Mouse (Mus musculus) layer of hippocampus, adult 8-10 months (tissue): ENCODE measurements around the gene Ghr. TPM values are rescaled to one million over a fixed set of nuclear protein-coding genes. Genes with fewer than 3 reads are reported as not detected.

ENCODE experiments used
- DNase-seq, 2 experiments: peaks; one replicate each; pipeline ENCODE4 v3.0.0; 2022; ENCODE audit warnings: low spot score in 2 of 2
- total RNA-seq, 4 experiments: library from RNA; stranded (reverse); gene quantifications; 2 replicates each; pipeline ENCODE4 v1.2.4; 2022

The Ghr gene
- total RNA-seq, 4 experiments from 2014 or later, result 10.4 to 16.4 (median 13.4) TPM

- DNase-seq, result no peak
These were observed 46.9 kb downstream of the Ghr start for GRCm38 (mm10) chr15:3536309-3536900.

- DNase-seq, result no peak
These were observed 69.3 kb downstream of the Ghr start for GRCm38 (mm10) chr15:3514027-3514426.

- no peak for DNase-seq
These were observed 70.9 kb downstream of the Ghr start for GRCm38 (mm10) chr15:3512380-3512779.

GRCm38 (mm10) chr15:3511639-3512171, 71.6 kb downstream of the Ghr start:
- DNase-seq, result no peak

GRCm38 (mm10) chr15:3509089-3509488, 74.2 kb downstream of the Ghr start:
- DNase-seq, result peak in 1 of 2 experiments; percentile 4

GRCm38 (mm10) chr15:3507329-3507728, 76.0 kb downstream of the Ghr start:
- no peak for DNase-seq

GRCm38 (mm10) chr15:3504700-3505099, 78.6 kb downstream of the Ghr start:
- no peak for DNase-seq

GRCm38 (mm10) chr15:3501683-3502082, 81.6 kb downstream of the Ghr start:
- DNase-seq, result no peak

- DNase-seq, result no peak
These were observed 84.3 kb downstream of the Ghr start for GRCm38 (mm10) chr15:3499020-3499419.

GRCm38 (mm10) chr15:3497946-3498580, 85.2 kb downstream of the Ghr start:
- DNase-seq, result no peak

GRCm38 (mm10) chr15:3490868-3491267, 92.4 kb downstream of the Ghr start:
- no peak for DNase-seq

GRCm38 (mm10) chr15:3490011-3490410, 93.3 kb downstream of the Ghr start:
- DNase-seq, result no peak

GRCm38 (mm10) chr15:3489180-3489579, 94.1 kb downstream of the Ghr start:
- DNase-seq, result no peak

- no peak for DNase-seq
These were observed 94.7 kb downstream of the Ghr start for GRCm38 (mm10) chr15:3488601-3489000.

- DNase-seq, result no peak
These were observed 96.6 kb downstream of the Ghr start for GRCm38 (mm10) chr15:3486691-3487090.

GRCm38 (mm10) chr15:3485367-3485766, 97.9 kb downstream of the Ghr start:
- DNase-seq, result no peak

- no peak for DNase-seq
These were observed 99.8 kb downstream of the Ghr start for GRCm38 (mm10) chr15:3483451-3483850.

- no peak for DNase-seq
These were observed 114.1 kb downstream of the Ghr start for GRCm38 (mm10) chr15:3469230-3469629.

- no peak for DNase-seq
These were observed 116.7 kb downstream of the Ghr start for GRCm38 (mm10) chr15:3466608-3467007.

GRCm38 (mm10) chr15:3464754-3465153, 118.5 kb downstream of the Ghr start:
- DNase-seq, result no peak

- no peak for DNase-seq
These were observed 126.7 kb downstream of the Ghr start for GRCm38 (mm10) chr15:3456543-3456942.

GRCm38 (mm10) chr15:3455572-3455971, 127.7 kb downstream of the Ghr start:
- DNase-seq, result no peak
